Mouse (Mus musculus): ENCODE measurements around the gene Crabp2.
A peak's percentile ranks its signal among the peaks of the same experiment; 100 is the strongest.

Gene Crabp2

GRCm38 (mm10) chr3:87987633-87988032 lies 39.2 kb downstream of the Crabp2 start:
- DNase-seq, result no peak

- DNase-seq, result no peak
These were observed 39.6 kb downstream of the Crabp2 start for GRCm38 (mm10) chr3:87988068-87988467.

- no peak for DNase-seq
These were observed 41.5 kb downstream of the Crabp2 start for GRCm38 (mm10) chr3:87989935-87990334.

GRCm38 (mm10) chr3:87993436-87993835 lies 45.0 kb downstream of the Crabp2 start:
- DNase-seq, result no peak

GRCm38 (mm10) chr3:87995331-87995730 lies 46.9 kb downstream of the Crabp2 start:
- DNase-seq, result no peak

- no peak for DNase-seq
These were observed 47.9 kb downstream of the Crabp2 start for GRCm38 (mm10) chr3:87996401-87996800.

- DNase-seq, result no peak
These were observed 48.6 kb downstream of the Crabp2 start for GRCm38 (mm10) chr3:87996971-87997614.

GRCm38 (mm10) chr3:87998747-87999146 lies 50.3 kb downstream of the Crabp2 start:
- peak; percentile 57 for DNase-seq

GRCm38 (mm10) chr3:87999243-87999895 lies 50.9 kb downstream of the Crabp2 start:
- DNase-seq, result no peak

- DNase-seq, result peak; percentile 59
These were observed 51.7 kb downstream of the Crabp2 start, which contains the start of gene Bcan for GRCm38 (mm10) chr3:88000181-88000580. Bcan (minus strand) TSS chr3:88000230.

GRCm38 (mm10) chr3:88000816-88001595 lies 52.5 kb downstream of the Crabp2 start:
- no peak for DNase-seq

GRCm38 (mm10) chr3:88002291-88002976 lies 54.0 kb downstream of the Crabp2 start:
- no peak for DNase-seq

Measured in layer of hippocampus, adult 9-11 months (tissue).